8 mouse cellular contexts compared by ENCODE assay signal in the genomic region with DNA sequence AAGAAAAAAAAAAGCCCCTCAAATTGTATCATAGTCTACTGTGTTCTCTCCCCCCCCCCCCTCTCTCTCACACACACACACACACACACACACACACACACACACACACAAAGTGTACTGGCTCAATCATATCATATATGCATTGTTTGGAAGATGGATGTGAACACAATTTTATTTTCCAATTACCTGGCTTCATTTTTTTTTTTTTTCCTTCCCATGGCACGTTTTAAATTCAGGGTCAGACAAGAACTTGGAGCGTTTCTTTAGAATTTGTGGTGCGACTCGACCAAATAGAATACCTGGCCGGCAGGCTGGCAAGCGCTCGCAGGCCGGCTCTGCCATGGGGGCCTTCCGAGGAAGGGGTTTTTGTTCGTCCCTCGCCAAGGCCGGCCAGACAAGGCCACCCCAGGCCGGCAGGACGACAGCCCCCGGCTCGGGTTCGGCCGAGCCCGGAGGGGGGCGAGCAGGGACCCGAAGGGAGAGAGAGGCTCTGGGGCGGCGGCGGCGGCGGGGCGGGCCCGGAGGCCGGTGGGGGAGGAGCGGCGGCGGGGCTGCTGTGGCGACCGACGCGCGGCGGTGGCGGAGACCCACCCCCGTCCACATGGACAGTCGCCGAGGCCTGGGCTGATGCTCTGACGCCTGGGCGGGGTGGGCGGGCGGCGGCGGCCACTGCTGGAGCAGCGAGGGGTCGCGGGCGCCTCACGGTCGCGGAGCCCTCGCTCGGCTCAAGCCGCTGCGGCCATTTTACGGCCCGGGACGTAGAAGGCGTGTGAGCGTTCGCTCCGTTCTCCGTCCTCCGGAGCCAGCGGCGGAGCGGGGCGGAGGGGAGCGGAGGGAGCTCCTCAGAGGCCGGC. TPM values are rescaled to one million over a fixed set of nuclear protein-coding genes. Genes with fewer than 3 reads are reported as not detected.
A peak's percentile ranks its signal among the peaks of the same experiment; 100 is the strongest.
DNase-seq lines count a peak whose midpoint lies in the region; ATAC-seq and TF ChIP-seq lines count a peak whose summit lies in the region.

TSS of gene Senp6 (plus strand) at position 537 of the 854 bp plus-strand sequence.

- TF ChIP-seq POLR2A in CH12.LX (IDR thresholded peaks at IDR 0.05; ENCODE audit: low read depth, low read length), result peak; percentile 40; the same call in 1 of the 2 replicates

- H3K4me2 ChIP-seq in CH12.LX (ENCODE audit: insufficient read depth, low read depth, poor library complexity, severe bottlenecking), result 0 out of 2 replicates have a peak within 1 kb of the TSS, but pooled peaks have one; percentile 23
- H3K4me2 ChIP-seq in forebrain, embryonic 11.5 days (ENCODE audit: low read depth, low read length, severe bottlenecking), result peak within 1 kb of the TSS; percentile 57
- peak within 1 kb of the TSS; percentile 73 for H3K4me2 ChIP-seq in heart, embryonic 15.5 days
- H3K4me2 ChIP-seq in liver, postnatal 0 days (ENCODE audit: low read depth, low read length), result peak within 1 kb of the TSS; percentile 78
- H3K4me2 ChIP-seq in neural tube, embryonic 15.5 days, result peak within 1 kb of the TSS; percentile 62

- in situ Hi-C loops in CH12.LX (cut with MboI; ENCODE audit: low pct_ligation_motif_present, low pct_unique_long_range_greater_than_20kb, low sequenced_read_pairs), result no loop called here

- no peaks in the 10 kb centered on the region for H3K27me3 ChIP-seq in CH12.LX (replicated peaks)
- no peaks in the 10 kb centered on the region for H3K27me3 ChIP-seq in forebrain, embryonic 11.5 days (ENCODE audit: control insufficient read depth, insufficient read depth, low read length)
- H3K27me3 ChIP-seq in heart, embryonic 15.5 days, result no peaks in the 10 kb centered on the region
- no peaks in the 10 kb centered on the region for H3K27me3 ChIP-seq in liver, postnatal 0 days (ENCODE audit: insufficient read depth, low read length)
- H3K27me3 ChIP-seq in neural tube, embryonic 15.5 days (replicated peaks), result no peaks in the 10 kb centered on the region

- peaks cover 44% of the 10 kb centered on the region for H3K79me2 ChIP-seq in CH12.LX (replicated peaks; ENCODE audit: control insufficient read depth, extremely low read depth, insufficient read depth, poor library complexity, severe bottlenecking)

- no peak for TF ChIP-seq EP300 in CH12.LX (IDR thresholded peaks at IDR 0.05; ENCODE audit: low read length)
- TF ChIP-seq EP300 in liver, postnatal 0 days (IDR thresholded peaks at IDR 0.05; ENCODE audit: low read depth), result no peak

- H3K36me3 ChIP-seq in CH12.LX (replicated peaks in 1 of 2; ENCODE audit: control insufficient read depth in 1 of 2, insufficient read depth in 1 of 2, low read length in 1 of 2), result no peaks in the 10 kb centered on the region
- H3K36me3 ChIP-seq in forebrain, embryonic 11.5 days (ENCODE audit: control insufficient read depth, insufficient read depth, low read length), result no peaks in the 10 kb centered on the region
- no peaks in the 10 kb centered on the region for H3K36me3 ChIP-seq in heart, embryonic 15.5 days
- no peaks in the 10 kb centered on the region for H3K36me3 ChIP-seq in liver, postnatal 0 days (replicated peaks; ENCODE audit: insufficient read depth, low read length)
- H3K36me3 ChIP-seq in neural tube, embryonic 15.5 days, result no peaks in the 10 kb centered on the region

- peak; percentile 47 for DNase-seq in CH12.LX (ENCODE audit: extremely low read depth)
- peak; percentile 50 for DNase-seq in brain, embryonic 18.5 days (ENCODE audit: low read depth, low spot score)
- DNase-seq in forebrain, embryonic 11.5 days (ENCODE audit: low spot score), result peak; percentile 92
- DNase-seq in kidney, postnatal 14 days, result peak; percentile 87
- DNase-seq in liver, postnatal 0 days, result peak; percentile 87
- DNase-seq in testis, postnatal 14 days (ENCODE audit: low spot score), result peak; percentile 81

- dilution Hi-C loops in CH12.LX (cut with MboI; ENCODE audit: extremely low pct_ligation_motif_present, extremely low pct_unique_long_range_greater_than_20kb, low sequenced_read_pairs), result no loop called here

- TF ChIP-seq RAD21 in CH12.LX (IDR thresholded peaks at IDR 0.05; ENCODE audit: low read depth, low read length), result no peak

- 0% methylated on average over 55 of the region's 74 CpGs for WGBS in forebrain, embryonic 11.5 days
- under 1% methylated on average over 70 of the region's 74 CpGs for WGBS in heart, embryonic 15.5 days
- WGBS in liver, postnatal 0 days (ENCODE audit: insufficient replicate concordance), result under 1% methylated on average over 54 of the region's 74 CpGs
- WGBS in neural tube, embryonic 15.5 days, result under 1% methylated on average over 44 of the region's 74 CpGs

- ATAC-seq in forebrain, embryonic 11.5 days (replicated peaks; ENCODE audit: low FRiP score), result peak; percentile 94
- peak; percentile 90 for ATAC-seq in heart, embryonic 15.5 days (replicated peaks; ENCODE audit: insufficient number of reproducible peaks, insufficient read depth, low FRiP score, low read depth)
- ATAC-seq in liver, postnatal 0 days, result peak; percentile 79
- ATAC-seq in neural tube, embryonic 15.5 days (ENCODE audit: low FRiP score), result peak; percentile 90

- no peak for TF ChIP-seq CTCF in CH12.LX (conservative IDR thresholded peaks at IDR 0.05 in 1 of 2, IDR thresholded peaks at IDR 0.05 in 1 of 2; ENCODE audit: low read depth in 2 of 2, low read length in 2 of 2)
- TF ChIP-seq CTCF in liver, postnatal 0 days (IDR thresholded peaks at IDR 0.05; ENCODE audit: low read depth), result no peak

- peaks cover 6% of the 10 kb centered on the region for H3K9me3 ChIP-seq in CH12.LX (replicated peaks; ENCODE audit: low read length)
- H3K9me3 ChIP-seq in forebrain, embryonic 11.5 days (ENCODE audit: control insufficient read depth, low read length), result no peaks in the 10 kb centered on the region
- H3K9me3 ChIP-seq in heart, embryonic 15.5 days (replicated peaks), result no peaks in the 10 kb centered on the region
- peaks cover 6% of the 10 kb centered on the region for H3K9me3 ChIP-seq in liver, postnatal 0 days (ENCODE audit: low read length)
- H3K9me3 ChIP-seq in neural tube, embryonic 15.5 days (replicated peaks), result no peaks in the 10 kb centered on the region

- peak within 1 kb of the TSS; percentile 83 to 98 (median 86) for H3K4me3 ChIP-seq in CH12.LX (replicated peaks in 1 of 3; ENCODE audit: low read depth in 2 of 3, low read length in 2 of 3, poor library complexity in 1 of 3)
- peak within 1 kb of the TSS; percentile 91 for H3K4me3 ChIP-seq in forebrain, embryonic 11.5 days (ENCODE audit: low read depth, low read length)
- peak within 1 kb of the TSS; percentile 98 for H3K4me3 ChIP-seq in heart, embryonic 15.5 days
- peak within 1 kb of the TSS; percentile 71 for H3K4me3 ChIP-seq in liver, postnatal 0 days (ENCODE audit: low read depth, low read length)
- H3K4me3 ChIP-seq in neural tube, embryonic 15.5 days (replicated peaks), result peak within 1 kb of the TSS; percentile 89

- peak within 1 kb of the TSS; percentile 99 for H3K9ac ChIP-seq in CH12.LX (ENCODE audit: insufficient read depth, low read depth)
- peak within 1 kb of the TSS; percentile 100 for H3K9ac ChIP-seq in forebrain, embryonic 11.5 days (ENCODE audit: low read length)
- H3K9ac ChIP-seq in heart, embryonic 15.5 days, result peak within 1 kb of the TSS; percentile 99
- H3K9ac ChIP-seq in liver, postnatal 0 days (replicated peaks), result peak within 1 kb of the TSS; percentile 92
- peak within 1 kb of the TSS; percentile 99 for H3K9ac ChIP-seq in neural tube, embryonic 15.5 days (replicated peaks)

- peaks cover under 1 to 16% of the 10 kb centered on the region in 2 experiments for H3K4me1 ChIP-seq in CH12.LX (ENCODE audit: control insufficient read depth in 1 of 2, insufficient read depth in 2 of 2)
- no peaks in the 10 kb centered on the region for H3K4me1 ChIP-seq in forebrain, embryonic 11.5 days (replicated peaks; ENCODE audit: control insufficient read depth, insufficient read depth, low read length)
- peaks cover 26% of the 10 kb centered on the region for H3K4me1 ChIP-seq in heart, embryonic 15.5 days (replicated peaks)
- H3K4me1 ChIP-seq in liver, postnatal 0 days (ENCODE audit: insufficient read depth), result peaks cover 18% of the 10 kb centered on the region
- H3K4me1 ChIP-seq in neural tube, embryonic 15.5 days, result peaks cover 23% of the 10 kb centered on the region

- peak within 1 kb of the TSS; percentile 83 for H3K27ac ChIP-seq in CH12.LX (ENCODE audit: insufficient read depth, low read depth)
- H3K27ac ChIP-seq in forebrain, embryonic 11.5 days (ENCODE audit: low read depth, low read length), result peak within 1 kb of the TSS; percentile 99
- peak within 1 kb of the TSS; percentile 99 for H3K27ac ChIP-seq in heart, embryonic 15.5 days
- peak within 1 kb of the TSS; percentile 95 for H3K27ac ChIP-seq in liver, postnatal 0 days (ENCODE audit: low read depth)
- peak within 1 kb of the TSS; percentile 100 for H3K27ac ChIP-seq in neural tube, embryonic 15.5 days (replicated peaks)

TF ChIP-seq in CH12.LX, 34 proteins besides CTCF, POLR2A, EP300 and RAD21 (continues in another document):
- no peak for TF ChIP-seq KAT2A (IDR thresholded peaks at IDR 0.05; ENCODE audit: insufficient replicate concordance, low read length)
- TF ChIP-seq RCOR1 (conservative IDR thresholded peaks at IDR 0.05; ENCODE audit: low read depth, low read length), result no peak
- peak; percentile 55; the same call in 1 of the 2 replicates for TF ChIP-seq MAZ (IDR thresholded peaks at IDR 0.05; ENCODE audit: low read depth, low read length)
- TF ChIP-seq E2F4 (IDR thresholded peaks at IDR 0.05; ENCODE audit: insufficient replicate concordance, low read depth, low read length), result no peak
- TF ChIP-seq ZKSCAN1 (IDR thresholded peaks at IDR 0.05; ENCODE audit: borderline replicate concordance, low read depth, low read length), result no peak
- no peak for TF ChIP-seq ELF1 (IDR thresholded peaks at IDR 0.05; ENCODE audit: low read depth, low read length)
- no peak for TF ChIP-seq NELFE (IDR thresholded peaks at IDR 0.05; ENCODE audit: low read depth, low read length)
- no peak for TF ChIP-seq MAFK (IDR thresholded peaks at IDR 0.05; ENCODE audit: insufficient replicate concordance, low read length)
- TF ChIP-seq NRF1 (IDR thresholded peaks at IDR 0.05; ENCODE audit: low read depth, low read length), result 0 out of 2 replicates have a peak, but pooled peaks have one; percentile 3
- no peak for TF ChIP-seq POLR2AphosphoS2 (IDR thresholded peaks at IDR 0.05; ENCODE audit: low read depth, low read length)
- TF ChIP-seq MAX (IDR thresholded peaks at IDR 0.05; ENCODE audit: low read length), result no peak
- TF ChIP-seq ZNF384 (IDR thresholded peaks at IDR 0.05; ENCODE audit: low read depth, low read length), result peak; percentile 52; the same call in 1 of the 2 replicates

RNA-seq across cellular contexts. Expression of gene Senp6, which starts in this region (rescaled TPM):
- 97.5 and 113 TPM in 2 replicates for total RNA-seq in CH12.LX (2012; rRNA removed)
- 167 and 186 TPM in 2 replicates for total RNA-seq in CH12.LX (2014; rRNA removed)
- polyA plus RNA-seq in CH12.LX (2012; ENCODE audit: insufficient read length, low read depth), result 113 TPM in 2 replicates
- 65.9 and 67.1 TPM in 2 replicates for polyA plus RNA-seq in forebrain, embryonic 11.5 days (2014; fragmentation: Nextera tagmentation; extraction: Ambion mirVana)
- polyA plus RNA-seq in heart, embryonic 15.5 days (2015; fragmentation: Nextera tagmentation; extraction: Ambion mirVana), result 33.5 and 35.0 TPM in 2 replicates
- polyA plus RNA-seq in liver, postnatal 0 days (2015; fragmentation: Nextera tagmentation; extraction: Ambion mirVana), result 15.7 and 16.2 TPM in 2 replicates
- polyA plus RNA-seq in neural tube, embryonic 15.5 days (2015; fragmentation: Nextera tagmentation; extraction: Ambion mirVana), result 46.6 and 47.9 TPM in 2 replicates

Comparison
In these comparisons a context has a peak if more than half of its experiments do, and no peak if none do; other contexts are left out.
1. Peak in every context shown above with its lines: DNase-seq, ATAC-seq, H3K4me3 ChIP-seq and H3K27ac ChIP-seq.
2. H3K4me2 ChIP-seq: peak in every context shown above with its lines; median percentile 78 in liver, postnatal 0 days; 73 in heart, embryonic 15.5 days; 62 in neural tube, embryonic 15.5 days; 57 in forebrain, embryonic 11.5 days; 23 in CH12.LX.